In the genomic region with DNA sequence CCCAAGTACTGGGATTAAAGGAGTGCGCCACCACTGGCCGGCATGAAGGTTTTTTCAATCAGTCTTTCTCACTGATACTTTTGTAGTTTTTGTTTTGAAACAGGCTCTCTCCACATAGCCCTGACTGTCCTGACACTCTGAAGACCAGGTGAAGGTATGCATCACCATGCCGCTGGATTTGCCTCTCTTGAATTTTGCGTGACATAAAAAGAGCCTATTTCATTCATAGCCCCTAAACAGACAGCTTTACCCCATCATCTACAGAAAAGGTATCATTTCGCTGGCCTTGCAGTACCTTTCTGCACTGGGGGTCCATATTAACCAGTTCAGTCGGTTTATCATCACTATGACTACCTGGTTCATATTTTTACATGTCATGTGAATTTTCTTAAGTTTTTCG, we compare ENCODE assay signal across 7 mouse cellular contexts. TPM values are rescaled to one million over a fixed set of nuclear protein-coding genes. Genes with fewer than 3 reads are reported as not detected.
A peak's percentile ranks its signal among the peaks of the same experiment; 100 is the strongest.
DNase-seq lines count a peak whose midpoint lies in the region; ATAC-seq and TF ChIP-seq lines count a peak whose summit lies in the region.

No protein-coding gene starts in this region.

- H3K4me3 ChIP-seq in embryonic facial prominence, embryonic 11.5 days (ENCODE audit: low read depth, low read length): peak overlapping the region; percentile 80
- peak overlapping the region; percentile 88 for H3K4me3 ChIP-seq in hindbrain, embryonic 14.5 days (replicated peaks; ENCODE audit: low read length)
- peak overlapping the region; percentile 89 for H3K4me3 ChIP-seq in liver, postnatal 0 days (ENCODE audit: low read depth, low read length)
- peak overlapping the region; percentile 9; the same call in 1 of the 2 replicates for H3K4me3 ChIP-seq in small intestine, adult 2 months (ENCODE audit: low read depth, low read length)

- no peak for TF ChIP-seq EP300 in liver, postnatal 0 days (IDR thresholded peaks at IDR 0.05; ENCODE audit: low read depth)

- peak overlapping the region; percentile 40 for H3K4me2 ChIP-seq in embryonic facial prominence, embryonic 11.5 days (ENCODE audit: low read depth, low read length)
- H3K4me2 ChIP-seq in hindbrain, embryonic 14.5 days (replicated peaks): peak overlapping the region; percentile 54
- H3K4me2 ChIP-seq in liver, postnatal 0 days (ENCODE audit: low read depth, low read length): peak overlapping the region; percentile 95

- H3K9ac ChIP-seq in embryonic facial prominence, embryonic 11.5 days (replicated peaks; ENCODE audit: low read length): 0 out of 2 replicates have a peak overlapping the region, but pooled peaks have one; percentile 19
- H3K9ac ChIP-seq in hindbrain, embryonic 14.5 days: peak overlapping the region; percentile 57
- peak overlapping the region; percentile 52; the same call in 1 of the 2 replicates for H3K9ac ChIP-seq in liver, postnatal 0 days (replicated peaks)

- H3K27me3 ChIP-seq in embryonic facial prominence, embryonic 11.5 days (ENCODE audit: control insufficient read depth, insufficient read depth, low read length): no peaks in the 10 kb centered on the region
- no peaks in the 10 kb centered on the region for H3K27me3 ChIP-seq in hindbrain, embryonic 14.5 days (ENCODE audit: control insufficient read depth, insufficient read depth, low read length)
- H3K27me3 ChIP-seq in liver, postnatal 0 days (ENCODE audit: insufficient read depth, low read length): no peaks in the 10 kb centered on the region
- no peaks in the 10 kb centered on the region for H3K27me3 ChIP-seq in small intestine, adult 2 months (ENCODE audit: control insufficient read depth, insufficient read depth, low read length)

- no peaks in the 10 kb centered on the region for H3K9me3 ChIP-seq in embryonic facial prominence, embryonic 11.5 days (replicated peaks; ENCODE audit: control insufficient read depth, low read length)
- H3K9me3 ChIP-seq in hindbrain, embryonic 14.5 days (ENCODE audit: control insufficient read depth, low read length): no peaks in the 10 kb centered on the region
- no peaks in the 10 kb centered on the region for H3K9me3 ChIP-seq in liver, postnatal 0 days (ENCODE audit: low read length)

- WGBS in embryonic facial prominence, embryonic 11.5 days: 12% methylated on average over 7 of the region's 7 CpGs
- 14% methylated on average over 7 of the region's 7 CpGs for WGBS in hindbrain, embryonic 14.5 days
- WGBS in liver, postnatal 0 days (ENCODE audit: insufficient replicate concordance): 14% methylated on average over 7 of the region's 7 CpGs
- 14% methylated on average over 7 of the region's 7 CpGs for WGBS in small intestine, adult 2 months

- no peaks in the 10 kb centered on the region; the same call in 1 of the 2 replicates for H3K4me1 ChIP-seq in embryonic facial prominence, embryonic 11.5 days (ENCODE audit: control insufficient read depth, insufficient read depth, low read length)
- peaks cover 20% of the 10 kb centered on the region for H3K4me1 ChIP-seq in hindbrain, embryonic 14.5 days (replicated peaks; ENCODE audit: control insufficient read depth, insufficient read depth, low read length)
- peaks cover 11% of the 10 kb centered on the region for H3K4me1 ChIP-seq in liver, postnatal 0 days (ENCODE audit: insufficient read depth)
- peaks cover 5% of the 10 kb centered on the region; the same call in 1 of the 2 replicates for H3K4me1 ChIP-seq in small intestine, adult 2 months (ENCODE audit: control insufficient read depth, insufficient read depth, insufficient read length, low read length)

- DNase-seq in spleen, postnatal 10 days (ENCODE audit: low spot score in 2 of 2): peak; percentile 19 to 41
- no peak for DNase-seq in spleen, adult 12 weeks (ENCODE audit: low spot score)
- no peak for DNase-seq in embryonic facial prominence, embryonic 11.5 days (ENCODE audit: low spot score)
- DNase-seq in hindbrain, embryonic 14.5 days (ENCODE audit: low spot score): no peak
- peak; percentile 23 for DNase-seq in liver, postnatal 0 days
- DNase-seq in adrenal gland, adult 2 months: no peak

- H3K36me3 ChIP-seq in embryonic facial prominence, embryonic 11.5 days (replicated peaks; ENCODE audit: control insufficient read depth, insufficient read depth, low read depth, low read length): peaks cover under 1% of the 10 kb centered on the region
- H3K36me3 ChIP-seq in hindbrain, embryonic 14.5 days (replicated peaks; ENCODE audit: control insufficient read depth, insufficient read depth): peaks cover 14% of the 10 kb centered on the region
- peaks cover 23% of the 10 kb centered on the region for H3K36me3 ChIP-seq in liver, postnatal 0 days (replicated peaks; ENCODE audit: insufficient read depth, low read length)
- H3K36me3 ChIP-seq in small intestine, adult 2 months (ENCODE audit: control insufficient read depth, insufficient read depth, low read length): peaks cover 9% of the 10 kb centered on the region

- TF ChIP-seq POLR2A in small intestine, adult 2 months (IDR thresholded peaks at IDR 0.05; ENCODE audit: low read depth, low read length): no peak

- no peak overlapping the region for H3K27ac ChIP-seq in embryonic facial prominence, embryonic 11.5 days (replicated peaks; ENCODE audit: low read depth, low read length)
- peak overlapping the region; percentile 76 for H3K27ac ChIP-seq in hindbrain, embryonic 14.5 days
- peak overlapping the region; percentile 69 for H3K27ac ChIP-seq in liver, postnatal 0 days (ENCODE audit: low read depth)
- H3K27ac ChIP-seq in small intestine, adult 2 months (ENCODE audit: insufficient read depth, low read depth, low read length): no peak overlapping the region

- TF ChIP-seq CTCF in liver, postnatal 0 days (IDR thresholded peaks at IDR 0.05; ENCODE audit: low read depth): peak; percentile 45; the same call in 1 of the 2 replicates
- no peak for TF ChIP-seq CTCF in small intestine, adult 2 months (IDR thresholded peaks at IDR 0.05; ENCODE audit: extremely low read depth, insufficient read length, insufficient replicate concordance, low read depth, low read length)

- ATAC-seq in embryonic facial prominence, embryonic 11.5 days (replicated peaks; ENCODE audit: insufficient number of reproducible peaks, low FRiP score, low TSS enrichment, low read depth): peak; percentile 61
- ATAC-seq in hindbrain, embryonic 14.5 days (ENCODE audit: low FRiP score): peak; percentile 77
- ATAC-seq in liver, postnatal 0 days: 0 out of 2 replicates have a peak, but pooled peaks have one; percentile 4

RNA-seq across cellular contexts. Expression of a gene that starts 0.4 kb away (rescaled TPM):
- polyA plus RNA-seq in embryonic facial prominence, embryonic 11.5 days (2014; fragmentation: Nextera tagmentation; extraction: Ambion mirVana): 23.3 and 32.7 TPM in 2 replicates
- polyA plus RNA-seq in hindbrain, embryonic 14.5 days (2014; fragmentation: Nextera tagmentation; extraction: Ambion mirVana): 34.0 and 34.2 TPM in 2 replicates
- 11.1 and 12.2 TPM in 2 replicates for polyA plus RNA-seq in liver, postnatal 0 days (2015; fragmentation: Nextera tagmentation; extraction: Ambion mirVana)
- 1.2 and 3.6 TPM in 2 replicates for polyA plus RNA-seq in small intestine, adult 2 months (2012; rRNA removed)
- total RNA-seq in adrenal gland, adult 2 months (2021): 10 to 100 TPM; 63.5 to 98.8 TPM
- polyA plus RNA-seq in adrenal gland, adult 2 months (2012; rRNA removed): 24.4 and 32.8 TPM in 2 replicates

RNA-seq across cellular contexts. Expression of a gene that starts 28.4 kb away (rescaled TPM):
- polyA plus RNA-seq in embryonic facial prominence, embryonic 11.5 days (2014; fragmentation: Nextera tagmentation; extraction: Ambion mirVana): 49.7 and 53.6 TPM in 2 replicates
- polyA plus RNA-seq in hindbrain, embryonic 14.5 days (2014; fragmentation: Nextera tagmentation; extraction: Ambion mirVana): 4.9 and 5.9 TPM in 2 replicates
- 5.5 and 7.0 TPM in 2 replicates for polyA plus RNA-seq in liver, postnatal 0 days (2015; fragmentation: Nextera tagmentation; extraction: Ambion mirVana)
- polyA plus RNA-seq in small intestine, adult 2 months (2012; rRNA removed): 0.17 and 0.55 TPM in 2 replicates
- under 1 TPM; 0.28 to 0.72 TPM for total RNA-seq in adrenal gland, adult 2 months (2021)
- polyA plus RNA-seq in adrenal gland, adult 2 months (2012; rRNA removed): 0.06 and 0.39 TPM in 2 replicates

RNA-seq across cellular contexts. Expression of a gene that starts 28.5 kb away (rescaled TPM):
- polyA plus RNA-seq in embryonic facial prominence, embryonic 11.5 days (2014; fragmentation: Nextera tagmentation; extraction: Ambion mirVana): 118 and 126 TPM in 2 replicates
- polyA plus RNA-seq in hindbrain, embryonic 14.5 days (2014; fragmentation: Nextera tagmentation; extraction: Ambion mirVana): 143 and 176 TPM in 2 replicates
- 160 and 163 TPM in 2 replicates for polyA plus RNA-seq in liver, postnatal 0 days (2015; fragmentation: Nextera tagmentation; extraction: Ambion mirVana)
- polyA plus RNA-seq in small intestine, adult 2 months (2012; rRNA removed): 36.4 and 52.9 TPM in 2 replicates
- 100 to 1,000 TPM; 118 to 127 TPM for total RNA-seq in adrenal gland, adult 2 months (2021)
- polyA plus RNA-seq in adrenal gland, adult 2 months (2012; rRNA removed): 58.8 and 68.4 TPM in 2 replicates

RNA-seq across cellular contexts. Expression of a gene that starts 39.4 kb away (rescaled TPM):
- polyA plus RNA-seq in embryonic facial prominence, embryonic 11.5 days (2014; fragmentation: Nextera tagmentation; extraction: Ambion mirVana): 14.0 and 14.5 TPM in 2 replicates
- polyA plus RNA-seq in hindbrain, embryonic 14.5 days (2014; fragmentation: Nextera tagmentation; extraction: Ambion mirVana): 7.5 and 7.9 TPM in 2 replicates
- polyA plus RNA-seq in liver, postnatal 0 days (2015; fragmentation: Nextera tagmentation; extraction: Ambion mirVana): 4.7 and 4.9 TPM in 2 replicates
- polyA plus RNA-seq in small intestine, adult 2 months (2012; rRNA removed): 11.7 and 23.0 TPM in 2 replicates
- total RNA-seq in adrenal gland, adult 2 months (2021): 10 to 100 TPM; 43.0 to 44.4 TPM
- 92.0 and 94.2 TPM in 2 replicates for polyA plus RNA-seq in adrenal gland, adult 2 months (2012; rRNA removed)

RNA-seq across cellular contexts. Expression of a gene that starts 51.6 kb away (rescaled TPM):
- not detected in 2 replicates for polyA plus RNA-seq in embryonic facial prominence, embryonic 11.5 days (2014; fragmentation: Nextera tagmentation; extraction: Ambion mirVana)
- not detected in 2 replicates for polyA plus RNA-seq in hindbrain, embryonic 14.5 days (2014; fragmentation: Nextera tagmentation; extraction: Ambion mirVana)
- polyA plus RNA-seq in liver, postnatal 0 days (2015; fragmentation: Nextera tagmentation; extraction: Ambion mirVana): not detected in 2 replicates
- 1.9 and 2.9 TPM in 2 replicates for polyA plus RNA-seq in small intestine, adult 2 months (2012; rRNA removed)
- total RNA-seq in adrenal gland, adult 2 months (2021): 1 to 10 TPM in 1 of 2 experiments, not detected in 1; 3.5 TPM
- not detected in 2 replicates for polyA plus RNA-seq in adrenal gland, adult 2 months (2012; rRNA removed)

Comparison
In these comparisons a context has a peak if more than half of its experiments do, and no peak if none do; other contexts are left out.
1. DNase-seq: peak in spleen, postnatal 10 days (2 of 2) and liver, postnatal 0 days (single experiment); none in spleen, adult 12 weeks (single experiment), embryonic facial prominence, embryonic 11.5 days (single experiment), hindbrain, embryonic 14.5 days (single experiment) and adrenal gland, adult 2 months (single experiment).
2. ATAC-seq: peak in every context shown above with its lines; median percentile 77 in hindbrain, embryonic 14.5 days; 61 in embryonic facial prominence, embryonic 11.5 days; 4 in liver, postnatal 0 days.
3. H3K27ac ChIP-seq: peak in hindbrain, embryonic 14.5 days (single experiment) and liver, postnatal 0 days (single experiment); none in embryonic facial prominence, embryonic 11.5 days (single experiment) and small intestine, adult 2 months (single experiment).
4. H3K4me2 ChIP-seq: peak in every context shown above with its lines; median percentile 95 in liver, postnatal 0 days; 54 in hindbrain, embryonic 14.5 days; 40 in embryonic facial prominence, embryonic 11.5 days.
5. H3K4me3 ChIP-seq: peak in every context shown above with its lines; median percentile 89 in liver, postnatal 0 days; 88 in hindbrain, embryonic 14.5 days; 80 in embryonic facial prominence, embryonic 11.5 days; 9 in small intestine, adult 2 months.
6. Peak in every context shown above with its lines, with median percentiles within 50 percentile points of each other: H3K9ac ChIP-seq.